Mouse (Mus musculus) midbrain, embryonic 16.5 days (tissue): ENCODE data around the gene Fbxo31. TPM values are rescaled to one million over a fixed set of nuclear protein-coding genes. Genes with fewer than 3 reads are reported as not detected.

Source experiments
- ATAC-seq: fragments of 200-750 bp; cut with Nextera tagmentation; 2 replicates; pipeline ENCODE4 v1.8.0; 2017; ENCODE audit warnings: moderate TSS enrichment
- H3K27ac ChIP-seq: fragments of 300-500 bp; sonication (generic); 2 replicates; pipeline ENCODE4 v1.5.1; 2014; ENCODE audit warnings: mild to moderate bottlenecking, low read length, mixed read lengths
- H3K27me3 ChIP-seq: fragments of 300-500 bp; sonication (generic); 2 replicates; pipeline ENCODE4 v1.6.1; 2014; ENCODE audit warnings: low read depth, low read length, mixed read lengths; ENCODE audit not compliant: control insufficient read depth, insufficient read depth
- H3K36me3 ChIP-seq: fragments of 300-500 bp; sonication (generic); 2 replicates; pipeline ENCODE4 v1.6.1; 2014; ENCODE audit warnings: mild to moderate bottlenecking, low read length, moderate library complexity, mixed read lengths; ENCODE audit not compliant: control insufficient read depth, insufficient read depth
- H3K4me1 ChIP-seq: fragments of 300-500 bp; sonication (generic); 2 replicates; pipeline ENCODE4 v1.6.1; 2014; ENCODE audit warnings: mild to moderate bottlenecking, low read length, mixed read lengths; ENCODE audit not compliant: control insufficient read depth, insufficient read depth
- H3K4me2 ChIP-seq: fragments of 300-500 bp; sonication (generic); 2 replicates; pipeline ENCODE4 v1.6.1; 2014; ENCODE audit warnings: mild to moderate bottlenecking, low read length, mixed read lengths
- H3K4me3 ChIP-seq: fragments of 300-500 bp; sonication (generic); 2 replicates; pipeline ENCODE4 v1.5.1; 2014; ENCODE audit warnings: low read depth, mild to moderate bottlenecking, low read length, moderate library complexity, mixed read lengths
- H3K9ac ChIP-seq: fragments of 300-500 bp; sonication (generic); 2 replicates; pipeline ENCODE4 v1.6.1; 2014; ENCODE audit warnings: low read depth, low read length, mixed read lengths
- H3K9me3 ChIP-seq: fragments of 300-500 bp; sonication (generic); replicated peaks from 2 replicates; pipeline ENCODE4 v1.6.1; 2014; ENCODE audit warnings: mild to moderate bottlenecking, low read length, mixed read lengths; ENCODE audit not compliant: control insufficient read depth, poor library complexity, severe bottlenecking
- WGBS: fragments of 180-500 bp; shearing (Covaris S2); extraction: QIAGEN DNeasy Blood & Tissue Kit; methylation state at CpG from one replicate; pipeline ENCODE4 v1.1.7; 2014; 5-methylcytosine and 5-hydroxymethylcytosine counted together
- polyA plus RNA-seq: library from polyadenylated mRNA; unstranded; fragments of >200 nt; fragmentation: Nextera tagmentation; extraction: Ambion mirVana; gene quantifications from 2 replicates; pipeline ENCODE4 v1.2.1, GENCODE M21; 2015

Gene Fbxo31
- 32.0 and 37.6 TPM in 2 replicates for polyA plus RNA-seq

DNA sequence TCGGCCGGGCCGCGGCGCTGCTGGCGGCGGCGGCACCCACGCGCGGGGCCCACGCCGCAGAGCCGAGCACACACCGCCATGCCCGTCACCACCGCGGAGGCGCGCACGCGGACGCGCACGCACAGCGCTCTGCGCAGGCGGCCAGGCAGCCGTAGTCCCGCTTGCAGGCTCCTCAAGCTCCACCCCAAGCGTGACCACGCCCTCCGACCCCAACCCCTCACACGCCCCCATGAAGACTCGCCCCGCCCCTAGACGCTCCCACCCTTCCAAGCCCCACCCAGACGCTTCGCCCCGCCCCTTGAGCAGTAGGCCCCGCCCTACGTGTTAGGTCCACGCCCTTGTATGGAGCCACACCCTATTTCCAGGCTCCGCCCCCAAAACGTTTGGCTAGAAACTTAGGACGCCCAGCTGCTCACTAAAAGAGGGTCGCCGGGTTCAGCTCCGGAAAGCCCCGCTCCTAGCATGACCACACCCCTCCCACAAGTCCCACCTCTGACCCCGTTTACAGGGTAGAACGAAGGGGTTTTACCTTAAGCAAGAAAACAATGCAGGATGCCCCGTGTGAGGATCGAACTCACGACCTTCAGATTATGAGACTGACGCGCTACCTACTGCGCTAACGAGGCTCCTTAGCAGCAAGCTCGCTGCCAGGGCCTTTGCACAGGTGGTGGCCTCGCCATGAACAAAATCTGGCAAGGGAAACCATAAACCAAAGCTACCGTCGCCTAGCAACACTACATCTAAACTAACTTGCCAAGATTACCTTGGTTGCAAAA is at the start of gene Fbxo31:
TSS of gene Fbxo31 (minus strand) at position 131 of the 776 bp plus-strand sequence.
- H3K9ac ChIP-seq, result peak within 1 kb of the TSS; percentile 95
- WGBS, result 1% methylated on average over 41 of the region's 63 CpGs
- H3K27ac ChIP-seq, result peak within 1 kb of the TSS; percentile 75
- ATAC-seq, result peak; percentile 92
- peaks cover 24% of the 10 kb centered on the region for H3K4me1 ChIP-seq
- no peaks in the 10 kb centered on the region for H3K27me3 ChIP-seq
- H3K4me3 ChIP-seq, result peak within 1 kb of the TSS; percentile 92
- peak within 1 kb of the TSS; percentile 85 for H3K4me2 ChIP-seq
- no peaks in the 10 kb centered on the region for H3K36me3 ChIP-seq
- H3K9me3 ChIP-seq, result no peaks in the 10 kb centered on the region

DNA sequence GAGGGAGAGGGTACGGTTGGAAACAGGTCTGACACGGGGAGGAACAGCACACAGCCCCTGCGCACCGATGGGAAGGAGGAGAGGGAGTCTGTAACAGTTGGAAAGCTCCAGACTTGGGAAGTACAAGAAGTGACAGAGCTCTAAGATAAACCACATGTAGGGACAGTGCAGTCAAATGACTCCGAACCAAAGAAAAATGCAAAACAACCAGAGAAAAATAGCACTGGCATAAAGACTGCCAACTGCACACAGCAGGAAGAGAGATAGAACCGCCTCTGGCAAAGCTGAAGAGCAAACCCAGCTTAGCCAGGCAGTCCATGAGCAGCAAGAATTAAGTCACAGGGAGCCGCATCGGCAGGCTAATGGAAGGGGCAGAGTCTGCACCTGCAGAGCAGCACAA is 44.4 kb upstream of the Fbxo31 start:
- no peak for ATAC-seq
- no peak overlapping the region for H3K9ac ChIP-seq
- no peaks in the 10 kb centered on the region for H3K27me3 ChIP-seq
- 65% methylated on average over 8 of the region's 8 CpGs for WGBS
- peaks cover 23% of the 10 kb centered on the region for H3K4me1 ChIP-seq
- H3K9me3 ChIP-seq, result no peaks in the 10 kb centered on the region
- H3K4me2 ChIP-seq, result no peak overlapping the region
- no peak overlapping the region for H3K4me3 ChIP-seq
- no peak overlapping the region for H3K27ac ChIP-seq
- H3K36me3 ChIP-seq, result peaks cover 10% of the 10 kb centered on the region

DNA sequence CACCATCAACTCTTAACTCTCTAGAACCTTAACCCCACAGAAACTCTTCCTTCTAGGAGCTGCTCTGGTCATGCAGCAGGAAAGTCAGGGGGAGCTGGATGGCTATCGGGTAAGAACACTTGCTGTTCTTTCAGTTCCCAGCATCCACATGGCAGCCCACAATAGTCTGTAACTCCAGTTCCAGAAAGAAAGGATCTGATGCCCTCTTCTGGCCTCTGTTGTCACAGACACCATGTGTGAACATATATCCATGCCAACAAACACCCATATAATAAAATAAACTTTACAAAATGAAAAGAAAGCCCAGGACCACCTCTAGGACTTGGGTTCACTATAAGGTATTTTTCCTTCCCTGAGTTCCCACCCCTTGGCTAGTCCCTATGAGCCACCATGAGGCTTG is 43.3 kb upstream of the Fbxo31 start:
- Histone ChIP-seq H3K4me2 (no peak overlapping the region), H3K36me3 (peaks cover 4% of the 10 kb centered on the region; the same call in 1 of the 2 replicates), H3K9me3 (no peaks in the 10 kb centered on the region), H3K27me3 (no peaks in the 10 kb centered on the region), H3K27ac (no peak overlapping the region), H3K4me3 (no peak overlapping the region), H3K4me1 (peaks cover 23% of the 10 kb centered on the region), H3K9ac (no peak overlapping the region)
- no peak for ATAC-seq
- 59% methylated on average over 1 of the region's 1 CpGs for WGBS

DNA sequence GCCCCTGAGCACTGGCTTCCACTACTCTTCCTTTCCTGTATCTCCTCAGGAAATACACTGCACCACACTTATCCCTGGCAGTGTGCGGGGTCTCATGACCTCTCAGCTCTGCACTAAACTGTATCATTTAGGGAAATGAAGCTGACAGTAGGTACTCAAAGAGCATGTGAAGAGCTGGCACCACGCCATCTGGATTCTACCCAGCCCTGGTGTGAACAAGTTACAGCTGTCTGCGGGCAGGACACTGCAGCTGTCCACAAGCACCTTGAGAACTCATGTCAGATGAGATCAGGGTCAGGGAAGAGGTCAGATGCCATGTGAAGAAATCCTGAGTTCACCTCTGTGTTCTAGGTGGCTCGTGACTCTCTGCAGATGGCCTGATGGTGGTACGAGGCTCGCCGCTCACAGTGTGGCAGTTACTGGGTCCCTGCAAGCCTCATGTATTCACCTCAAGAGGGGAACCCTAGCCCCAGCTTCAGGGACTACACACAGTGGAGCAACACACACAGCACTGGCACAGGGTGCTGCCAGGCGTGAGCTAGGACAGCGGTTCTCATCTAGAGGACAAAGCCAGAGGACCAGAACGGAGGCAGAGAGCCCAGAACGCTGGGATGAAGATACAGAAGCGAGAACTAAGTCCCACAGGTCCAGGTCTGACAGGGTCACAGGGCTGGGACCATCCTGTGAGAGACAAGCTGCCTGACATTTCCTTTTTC is 42.4 kb upstream of the Fbxo31 start:
- no peak for ATAC-seq
- Histone ChIP-seq H3K27ac (no peak overlapping the region), H3K4me1 (peaks cover 22% of the 10 kb centered on the region), H3K4me3 (no peak overlapping the region), H3K9ac (no peak overlapping the region), H3K36me3 (no peaks in the 10 kb centered on the region), H3K27me3 (no peaks in the 10 kb centered on the region), H3K9me3 (no peaks in the 10 kb centered on the region), H3K4me2 (no peak overlapping the region)
- 88% methylated on average over 12 of the region's 12 CpGs for WGBS

DNA sequence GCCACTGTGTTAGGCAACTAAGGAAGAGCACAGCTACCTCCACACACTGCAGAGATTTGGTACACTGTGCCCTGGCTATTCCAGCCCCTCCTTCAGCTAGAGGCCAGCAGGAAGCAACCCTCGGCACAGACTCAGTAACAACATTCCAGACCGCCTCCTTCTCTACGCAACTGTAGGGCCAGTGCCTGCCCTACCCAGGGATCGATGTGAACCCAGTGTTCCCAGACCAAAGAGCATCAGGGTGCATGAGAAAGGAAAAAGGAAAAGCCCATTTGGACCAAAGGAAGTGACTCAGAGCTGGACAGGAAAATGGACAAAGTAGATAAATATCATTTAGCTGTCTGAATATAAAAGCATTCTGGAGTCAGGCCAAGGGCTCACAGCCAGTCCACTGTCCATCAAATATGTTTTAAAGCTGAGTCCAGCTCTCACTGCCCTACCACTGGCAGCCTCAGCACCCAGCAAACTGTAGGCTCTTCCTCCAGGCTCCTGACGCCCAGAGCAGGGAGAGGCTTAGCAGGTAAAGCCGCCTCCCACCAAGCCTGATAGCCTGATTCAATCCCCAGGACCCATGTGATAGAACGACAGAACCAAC is 40.9 kb upstream of the Fbxo31 start:
- no peak for ATAC-seq
- H3K4me2 ChIP-seq, result no peak overlapping the region
- WGBS, result 65% methylated on average over 7 of the region's 7 CpGs

DNA sequence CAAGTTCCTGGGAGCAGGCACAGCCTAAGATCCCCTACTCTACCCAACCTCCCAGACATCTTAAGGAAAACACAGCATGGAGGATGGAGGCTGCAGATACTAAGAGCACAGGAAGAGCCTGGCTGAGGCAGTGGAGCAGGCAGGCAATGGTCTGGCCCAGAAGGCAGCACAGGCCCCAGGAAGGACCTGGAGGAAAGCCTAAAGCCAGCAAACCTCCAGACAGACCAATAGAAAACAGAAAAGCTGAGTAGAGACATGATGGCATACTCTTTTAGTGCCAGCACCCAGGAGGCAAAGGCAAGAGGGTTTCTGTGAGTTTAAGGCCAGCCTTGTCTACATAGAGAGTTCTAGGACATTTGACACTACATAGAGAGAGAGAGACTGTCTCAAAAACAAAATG is 34.8 kb upstream of the Fbxo31 start:
- H3K4me3 ChIP-seq, result no peak overlapping the region
- H3K9me3 ChIP-seq, result no peaks in the 10 kb centered on the region
- ATAC-seq, result no peak
- H3K9ac ChIP-seq, result peak overlapping the region; percentile 25; the same call in 1 of the 2 replicates
- H3K27ac ChIP-seq, result no peak overlapping the region
- H3K27me3 ChIP-seq, result no peaks in the 10 kb centered on the region
- H3K4me2 ChIP-seq, result no peak overlapping the region
- H3K36me3 ChIP-seq, result peaks cover 16% of the 10 kb centered on the region
- peaks cover 2% of the 10 kb centered on the region; the same call in 1 of the 2 replicates for H3K4me1 ChIP-seq

More for the DNA sequence above, 40.9 kb upstream of the Fbxo31 start:
- H3K36me3 ChIP-seq, result no peaks in the 10 kb centered on the region
- H3K9ac ChIP-seq, result no peak overlapping the region
- no peak overlapping the region for H3K4me3 ChIP-seq
- no peaks in the 10 kb centered on the region for H3K9me3 ChIP-seq
- peak overlapping the region; percentile 38; the same call in 1 of the 2 replicates for H3K27ac ChIP-seq
- H3K27me3 ChIP-seq, result no peaks in the 10 kb centered on the region
- peaks cover 12% of the 10 kb centered on the region; the same call in 1 of the 2 replicates for H3K4me1 ChIP-seq

DNA sequence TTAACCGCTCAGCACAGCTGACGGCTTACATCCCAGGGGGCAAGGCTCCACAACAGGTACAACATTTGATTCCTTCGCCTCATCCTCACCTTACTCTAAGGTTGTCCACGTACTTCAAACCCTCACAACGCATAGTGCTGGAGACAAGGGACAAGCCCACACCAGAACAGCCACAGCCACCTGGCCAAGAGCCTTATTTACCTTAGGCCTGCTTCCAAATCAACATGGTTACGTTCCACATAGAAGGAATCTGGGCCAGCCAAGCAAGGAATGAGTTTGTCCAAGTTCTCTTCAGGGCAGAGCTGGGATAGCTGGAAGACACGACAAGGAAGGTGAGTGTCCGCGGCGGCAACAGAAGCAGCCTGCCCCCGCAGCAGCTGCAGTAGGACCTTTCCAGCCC is 31.3 kb upstream of the Fbxo31 start:
- no peaks in the 10 kb centered on the region for H3K27me3 ChIP-seq
- no peak overlapping the region for H3K4me3 ChIP-seq
- peaks cover 2% of the 10 kb centered on the region; the same call in 1 of the 2 replicates for H3K4me1 ChIP-seq
- H3K4me2 ChIP-seq, result no peak overlapping the region
- H3K27ac ChIP-seq, result no peak overlapping the region
- ATAC-seq, result no peak
- 93% methylated on average over 11 of the region's 11 CpGs for WGBS
- H3K9me3 ChIP-seq, result no peaks in the 10 kb centered on the region
- no peak overlapping the region for H3K9ac ChIP-seq
- H3K36me3 ChIP-seq, result peaks cover 37% of the 10 kb centered on the region

DNA sequence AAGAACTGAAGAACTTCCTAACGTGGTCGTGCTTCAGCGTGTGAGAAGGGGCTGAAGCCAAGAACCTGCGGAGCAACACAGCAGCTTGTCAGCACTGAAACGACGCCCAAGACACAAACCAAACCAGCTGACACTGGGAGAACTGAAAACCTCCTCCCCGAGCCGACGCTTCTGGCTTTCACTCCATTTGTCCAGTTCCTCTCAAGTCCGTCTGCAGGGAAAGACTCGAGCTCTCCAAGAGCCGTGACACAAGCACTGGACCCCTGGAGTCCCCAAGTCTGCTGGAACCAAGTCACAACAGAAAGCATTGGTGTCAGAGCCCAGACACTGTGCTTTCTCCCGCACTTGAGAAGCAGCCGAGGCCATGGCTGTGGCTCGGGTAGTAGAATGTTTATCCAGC is 30.6 kb upstream of the Fbxo31 start:
- no peaks in the 10 kb centered on the region for H3K27me3 ChIP-seq
- no peak overlapping the region for H3K9ac ChIP-seq
- H3K4me3 ChIP-seq, result no peak overlapping the region
- peaks cover 2% of the 10 kb centered on the region; the same call in 1 of the 2 replicates for H3K4me1 ChIP-seq
- H3K9me3 ChIP-seq, result no peaks in the 10 kb centered on the region
- 94% methylated on average over 15 of the region's 15 CpGs for WGBS
- no peak overlapping the region for H3K4me2 ChIP-seq
- H3K27ac ChIP-seq, result no peak overlapping the region
- peaks cover 43% of the 10 kb centered on the region for H3K36me3 ChIP-seq
- no peak for ATAC-seq

DNA sequence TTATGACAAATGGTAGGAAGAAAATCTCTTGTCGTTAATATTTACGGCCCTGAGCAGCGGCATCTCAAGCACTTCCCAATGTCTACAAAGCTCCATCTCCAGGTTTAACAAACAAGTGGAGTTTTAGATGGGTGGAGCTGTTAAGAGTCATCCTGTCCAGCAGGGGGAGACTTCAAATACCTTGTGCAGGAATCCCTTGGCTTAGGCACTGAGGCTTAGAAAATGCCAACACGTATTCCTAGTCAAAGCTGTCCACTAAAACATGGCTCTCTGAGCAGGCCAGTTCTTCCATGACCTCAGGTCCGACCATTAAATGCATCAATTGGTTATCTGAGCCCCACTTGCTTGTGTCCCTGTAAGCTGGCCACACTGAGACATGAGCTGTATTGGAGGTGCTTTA is 29.1 kb upstream of the Fbxo31 start:
- Histone ChIP-seq H3K36me3 (peaks cover 53% of the 10 kb centered on the region), H3K9ac (no peak overlapping the region), H3K27ac (no peak overlapping the region), H3K9me3 (no peaks in the 10 kb centered on the region), H3K4me3 (no peak overlapping the region), H3K4me1 (no peaks in the 10 kb centered on the region), H3K4me2 (no peak overlapping the region), H3K27me3 (no peaks in the 10 kb centered on the region)
- no peak for ATAC-seq
- WGBS, result 92% methylated on average over 5 of the region's 5 CpGs
